Mouse (Mus musculus): ENCODE measurements at regions not wholly inside any gene's neighbourhood (a gene's known extent, or its start where the extent isn't known, plus 50 kb on each side); places are given as distances from the start of the nearest gene placed in this dataset.

DNA sequence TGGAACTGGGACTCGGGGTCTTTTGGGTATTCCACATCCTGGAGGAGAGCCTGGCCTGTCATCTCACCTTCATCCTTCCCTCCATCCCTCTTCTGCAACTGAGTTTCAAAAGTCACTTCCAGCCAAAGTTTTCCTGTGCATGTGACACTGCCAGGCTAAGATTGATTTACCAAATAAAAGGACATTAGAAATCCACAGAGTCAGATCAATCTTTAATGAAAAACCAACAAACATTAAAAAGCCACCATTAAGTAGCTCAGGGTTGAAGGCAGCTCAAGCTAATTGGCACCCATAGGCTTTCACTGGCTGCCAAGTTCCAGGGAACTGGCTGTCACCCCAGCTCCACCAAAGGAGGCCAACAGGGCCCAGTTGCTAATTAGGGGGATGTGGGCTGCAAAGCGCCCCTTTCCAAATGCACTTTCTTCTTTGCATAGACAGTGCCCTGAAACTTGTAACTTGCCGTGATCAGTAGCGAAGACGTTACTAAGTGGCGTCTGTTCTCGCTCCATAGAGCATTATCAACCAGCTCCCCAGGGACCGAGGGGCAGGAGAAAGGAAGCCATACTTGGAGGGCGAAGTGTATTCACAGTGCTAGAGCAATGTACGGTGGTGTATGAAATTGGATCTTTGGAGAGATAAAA lies 464.6 kb upstream of the Gm19410 start:
- in situ Hi-C loops (cut with MboI, MseI), result no loop called here

DNA sequence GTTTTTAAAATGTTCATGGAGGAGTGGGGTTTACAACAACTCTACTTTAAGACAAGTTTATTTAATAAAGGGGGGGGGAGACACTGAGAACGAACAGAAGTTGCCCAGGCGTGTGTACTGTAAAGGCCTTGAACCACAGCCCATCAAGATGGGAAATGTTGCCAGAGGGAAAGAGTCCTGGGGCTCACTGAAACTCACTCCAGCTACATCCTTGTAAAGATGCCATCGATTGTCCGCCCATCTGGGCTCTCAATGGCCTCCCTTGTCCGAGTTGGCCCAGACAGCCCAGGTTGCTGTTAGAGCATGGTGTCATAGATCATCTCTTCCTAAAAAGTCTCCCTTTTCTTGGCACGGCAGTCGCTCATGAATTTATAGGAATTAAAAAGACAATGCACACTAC lies 462.7 kb upstream of the Gm19410 start:
- in situ Hi-C loops (cut with MboI, MseI), result no loop called here

DNA sequence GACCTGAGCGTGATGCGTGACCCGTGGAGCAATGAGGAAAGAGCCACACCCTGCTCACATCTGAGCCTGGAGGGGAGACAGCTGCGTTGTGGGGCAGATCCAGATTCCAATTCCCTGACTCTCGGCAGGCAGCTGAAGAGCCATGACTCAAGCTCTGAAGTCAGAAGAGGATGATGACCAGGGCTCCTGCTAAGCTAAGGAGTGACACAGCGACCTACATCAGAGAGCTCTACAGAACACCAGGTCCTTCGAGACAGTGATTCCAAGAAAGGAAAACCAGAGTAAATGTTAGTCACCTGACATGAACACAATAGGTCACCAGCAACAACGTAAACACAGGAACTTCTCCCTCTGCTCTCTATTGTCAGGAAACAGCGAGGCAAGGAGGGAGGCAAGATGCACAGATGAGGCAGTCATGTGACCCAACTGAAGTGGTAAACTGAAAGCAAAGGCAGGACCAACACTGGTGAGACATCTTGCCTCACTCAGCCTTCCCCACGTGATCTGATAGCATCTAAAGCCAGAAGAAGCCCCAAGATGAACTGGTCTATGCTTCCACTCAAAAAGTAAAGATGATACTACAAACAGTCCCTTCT lies 444.2 kb upstream of the Gm19410 start:
- in situ Hi-C loops (cut with MboI, MseI), result no loop called here

DNA sequence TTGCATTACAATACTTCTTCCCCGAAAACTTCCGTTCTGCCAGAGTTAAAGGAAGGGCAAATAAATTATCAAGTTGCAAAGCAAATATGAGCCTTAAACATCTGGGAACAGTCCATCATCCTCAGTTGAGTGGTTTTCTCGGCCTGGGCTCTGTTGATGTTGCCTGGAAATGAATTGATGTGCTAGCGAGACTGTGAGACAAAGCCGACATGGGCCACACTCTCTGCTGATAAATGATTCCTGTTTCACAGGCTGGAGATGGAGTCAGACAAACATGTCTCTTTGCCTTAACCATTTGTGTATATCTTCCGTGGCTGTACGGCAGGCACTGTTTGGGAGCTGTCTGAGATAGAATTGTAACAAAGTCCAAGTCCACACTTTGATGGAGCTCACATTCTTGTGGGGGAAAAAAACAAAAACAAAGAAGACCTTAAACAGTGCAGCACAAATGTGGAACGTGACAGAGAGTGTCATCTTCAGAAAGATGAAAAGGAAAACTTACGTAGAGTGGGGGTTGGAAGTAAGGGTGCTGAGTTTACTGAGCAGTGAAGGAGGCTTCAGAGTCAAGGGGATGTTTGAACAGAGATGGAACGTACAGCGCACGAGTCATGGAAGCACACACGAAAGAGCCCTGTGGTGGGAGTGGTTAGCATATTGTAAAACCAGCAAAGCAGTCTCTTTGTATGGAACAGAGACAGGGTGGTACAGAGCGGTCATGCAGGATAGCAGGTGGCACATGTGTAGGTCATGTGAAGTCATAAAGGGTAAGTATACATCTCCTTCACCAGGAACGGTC lies 442.2 kb upstream of the Gm19410 start:
- in situ Hi-C loops (cut with MboI, MseI), result no loop called here
